Mouse (Mus musculus) cerebral cortex, adult 2 months (tissue): Measurements from ENCODE around the gene Sprr2h.

Source experiments
- WGBS: fragments of 180-500 bp; shearing (Covaris S2); methylation state at CpG from one replicate; pipeline ENCODE4 v1.1.7; 2018; 5-methylcytosine and 5-hydroxymethylcytosine counted together

Sprr2h gene

GRCm38 (mm10) chr3:92385385-92385784 lies at the start of gene Sprr2h:
Gene Sprr2h, plus strand, starts transcription at chr3:92385685.
- 88% methylated on average over 1 of the region's 1 CpGs for WGBS

- WGBS, result 81% methylated on average over 1 of the region's 1 CpGs
Observed at GRCm38 (mm10) chr3:92336278-92336677, 49.2 kb upstream of the Sprr2h start.

- 94% methylated on average over 5 of the region's 5 CpGs for WGBS
Observed at GRCm38 (mm10) chr3:92338840-92339239, 46.6 kb upstream of the Sprr2h start, which contains the start of gene Sprr2d. Gene Sprr2d, plus strand, starts transcription at chr3:92339140.

- WGBS, result 80% methylated on average over 2 of the region's 2 CpGs
Observed at GRCm38 (mm10) chr3:92351843-92352242, 33.6 kb upstream of the Sprr2h start, which contains the start of gene Sprr2e. Gene Sprr2e, plus strand, starts transcription at chr3:92352143.

- WGBS, result 60% methylated on average over 3 of the region's 3 CpGs
Observed at GRCm38 (mm10) chr3:92364887-92365286, 20.6 kb upstream of the Sprr2h start, which contains the start of gene Sprr2f. Gene Sprr2f, plus strand, starts transcription at chr3:92365187.

- WGBS, result 48% methylated on average over 2 of the region's 2 CpGs
Observed at GRCm38 (mm10) chr3:92373613-92374012, 11.9 kb upstream of the Sprr2h start.

GRCm38 (mm10) chr3:92394301-92394700 lies 8.8 kb downstream of the Sprr2h start:
- 20% methylated on average over 1 of the region's 1 CpGs for WGBS

- WGBS, result 94% methylated on average over 2 of the region's 2 CpGs
Observed at GRCm38 (mm10) chr3:92407691-92408090, 22.2 kb downstream of the Sprr2h start, which contains the start of gene Sprr2i. Gene Sprr2i, plus strand, starts transcription at chr3:92407991.

- 91% methylated on average over 2 of the region's 2 CpGs for WGBS
Observed at GRCm38 (mm10) chr3:92417782-92418181, 32.3 kb downstream of the Sprr2h start, which contains the start of gene Sprr2j-ps. Gene Sprr2j-ps, plus strand, starts transcription at chr3:92418082.

- WGBS, result 97% methylated on average over 6 of the region's 6 CpGs
Observed at GRCm38 (mm10) chr3:92429323-92429722, 43.8 kb downstream of the Sprr2h start, which contains the start of gene Gm9774. Gene Gm9774, minus strand, starts transcription at chr3:92429423.

GRCm38 (mm10) chr3:92432282-92432681 lies 46.8 kb downstream of the Sprr2h start, which contains the start of gene Sprr2k:
Gene Sprr2k, plus strand, starts transcription at chr3:92432582.
- WGBS, result 77% methylated on average over 2 of the region's 2 CpGs
